Mouse (Mus musculus): ENCODE results near the gene Mycbp2. TPM values are rescaled to one million over a fixed set of nuclear protein-coding genes. Genes with fewer than 3 reads are reported as not detected.

Gene Mycbp2
- polyA plus RNA-seq, 1 experiment from 2014 or later, result 58.1 TPM

DNA sequence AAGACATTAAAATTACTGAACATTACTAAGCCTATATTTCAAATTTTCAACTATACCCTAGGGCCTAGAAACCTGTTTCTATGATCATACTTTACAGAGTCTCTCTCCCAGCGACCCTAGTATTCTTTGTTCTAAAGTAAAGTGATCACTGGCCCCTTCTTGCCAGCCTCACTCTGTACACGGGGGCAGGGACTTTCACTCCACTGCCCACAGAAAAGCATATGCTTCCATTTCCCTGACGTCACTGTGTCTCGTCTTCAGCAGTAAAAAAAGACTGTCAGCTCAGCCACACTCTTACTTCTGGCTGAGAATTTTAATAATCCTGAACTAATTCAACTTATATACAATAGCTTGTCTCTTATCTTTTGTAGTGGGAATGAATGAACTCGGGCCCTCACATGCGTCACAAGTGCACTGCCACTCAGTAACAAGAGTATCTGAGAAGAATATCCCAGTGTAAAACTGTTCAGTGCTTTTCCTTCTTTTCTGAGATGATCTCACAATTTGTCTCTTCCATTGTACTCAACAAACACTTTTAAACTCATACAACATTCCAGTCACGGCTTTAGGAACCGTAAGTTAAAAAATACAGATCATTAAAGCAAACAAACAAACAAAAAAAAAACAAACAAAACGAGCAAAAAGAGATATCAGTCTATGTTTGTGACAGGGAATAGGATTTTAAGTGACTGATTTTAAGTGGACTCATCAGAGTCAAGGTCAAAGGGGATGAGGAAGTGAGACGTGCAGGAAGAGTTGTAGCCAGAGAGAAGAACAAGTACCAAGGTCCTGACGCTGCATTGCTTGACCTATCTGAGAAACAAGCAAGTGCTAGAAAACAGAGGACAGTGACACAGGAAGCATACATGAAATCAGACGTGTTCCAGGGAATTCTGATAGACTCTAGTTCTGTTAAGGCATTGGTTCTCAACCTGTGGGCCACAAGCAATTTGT, 112.7 kb downstream of the Mycbp2 start:
- H3K36me3 ChIP-seq (ENCODE audit: control insufficient read depth, insufficient read depth, low read length), result peaks cover 8% of the 10 kb centered on the region
- H3K4me1 ChIP-seq (ENCODE audit: control insufficient read depth, insufficient read depth, low read length), result 0 out of 2 replicates have a peak, but pooled peaks cover 2% of the 10 kb centered on the region
- no peak overlapping the region for H3K4me3 ChIP-seq (ENCODE audit: low read depth, low read length)
- WGBS, result 40% methylated on average over 12 of the region's 12 CpGs
- ATAC-seq, result no peak
- H3K27ac ChIP-seq (ENCODE audit: low read length), result no peak overlapping the region
- no peaks in the 10 kb centered on the region for H3K9me3 ChIP-seq (replicated peaks; ENCODE audit: control insufficient read depth, low read length, poor library complexity, severe bottlenecking)
- no peak overlapping the region for H3K4me2 ChIP-seq (ENCODE audit: low read length)
- no peak overlapping the region for H3K9ac ChIP-seq (ENCODE audit: low read depth, low read length)
- H3K27me3 ChIP-seq (ENCODE audit: control insufficient read depth, insufficient read depth, low read depth, low read length), result no peaks in the 10 kb centered on the region

DNA sequence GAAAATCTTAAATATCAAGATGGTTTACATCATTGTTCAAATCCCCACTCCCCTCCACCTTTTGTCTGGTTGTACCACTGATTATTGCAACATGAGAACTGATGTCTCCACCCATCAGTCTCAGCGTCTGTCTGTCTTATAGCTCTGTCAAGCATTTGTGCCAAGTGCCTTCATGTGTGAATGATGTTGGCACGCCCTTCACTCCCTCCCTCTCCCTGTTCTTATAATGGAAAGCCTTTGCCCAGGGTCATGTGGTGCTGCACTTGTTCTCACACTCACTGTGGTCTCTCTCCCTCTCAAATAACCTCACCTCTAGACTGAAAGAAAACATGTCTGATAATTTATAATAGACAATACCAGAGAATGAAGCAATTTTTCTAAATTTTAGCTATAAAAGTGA, 124.3 kb downstream of the Mycbp2 start:
- H3K4me2 ChIP-seq (ENCODE audit: low read length), result no peak overlapping the region
- H3K9ac ChIP-seq (ENCODE audit: low read depth, low read length), result no peak overlapping the region
- no peaks in the 10 kb centered on the region for H3K27me3 ChIP-seq (ENCODE audit: control insufficient read depth, insufficient read depth, low read depth, low read length)
- ATAC-seq, result no peak
- H3K36me3 ChIP-seq (ENCODE audit: control insufficient read depth, insufficient read depth, low read length), result peaks cover 22% of the 10 kb centered on the region
- H3K4me1 ChIP-seq (ENCODE audit: control insufficient read depth, insufficient read depth, low read length), result no peaks in the 10 kb centered on the region
- 48% methylated on average over 2 of the region's 2 CpGs for WGBS
- H3K4me3 ChIP-seq (ENCODE audit: low read depth, low read length), result no peak overlapping the region
- H3K27ac ChIP-seq (ENCODE audit: low read length), result no peak overlapping the region
- no peaks in the 10 kb centered on the region for H3K9me3 ChIP-seq (replicated peaks; ENCODE audit: control insufficient read depth, low read length, poor library complexity, severe bottlenecking)

DNA sequence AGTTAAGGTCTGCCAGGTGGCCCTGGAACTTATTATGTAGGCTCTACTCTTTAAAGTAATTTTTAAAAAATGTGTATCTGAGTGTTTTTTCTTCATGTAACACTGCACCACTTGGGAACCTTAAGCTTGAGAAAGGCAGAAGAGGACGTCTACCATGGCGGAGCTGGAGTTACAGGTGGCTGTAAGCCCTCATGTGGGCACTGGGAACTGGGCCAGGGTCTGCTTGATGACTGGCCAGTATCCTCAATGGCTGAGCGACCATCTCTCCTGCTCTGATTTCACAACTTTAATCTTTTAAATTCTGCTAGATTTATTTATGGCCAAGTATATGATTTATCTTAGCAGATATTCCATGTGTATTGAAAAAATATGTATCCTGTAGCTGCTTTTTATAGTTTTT, 124.9 kb downstream of the Mycbp2 start:
- no peak for ATAC-seq
- Histone ChIP-seq H3K27ac (ENCODE audit: low read length) (no peak overlapping the region), H3K27me3 (ENCODE audit: control insufficient read depth, insufficient read depth, low read depth, low read length) (no peaks in the 10 kb centered on the region), H3K4me3 (ENCODE audit: low read depth, low read length) (no peak overlapping the region), H3K4me2 (ENCODE audit: low read length) (no peak overlapping the region), H3K4me1 (ENCODE audit: control insufficient read depth, insufficient read depth, low read length) (no peaks in the 10 kb centered on the region), H3K36me3 (ENCODE audit: control insufficient read depth, insufficient read depth, low read length) (peaks cover 24% of the 10 kb centered on the region), H3K9me3 (replicated peaks; ENCODE audit: control insufficient read depth, low read length, poor library complexity, severe bottlenecking) (no peaks in the 10 kb centered on the region), H3K9ac (ENCODE audit: low read depth, low read length) (no peak overlapping the region)
- 83% methylated on average over 3 of the region's 3 CpGs for WGBS

DNA sequence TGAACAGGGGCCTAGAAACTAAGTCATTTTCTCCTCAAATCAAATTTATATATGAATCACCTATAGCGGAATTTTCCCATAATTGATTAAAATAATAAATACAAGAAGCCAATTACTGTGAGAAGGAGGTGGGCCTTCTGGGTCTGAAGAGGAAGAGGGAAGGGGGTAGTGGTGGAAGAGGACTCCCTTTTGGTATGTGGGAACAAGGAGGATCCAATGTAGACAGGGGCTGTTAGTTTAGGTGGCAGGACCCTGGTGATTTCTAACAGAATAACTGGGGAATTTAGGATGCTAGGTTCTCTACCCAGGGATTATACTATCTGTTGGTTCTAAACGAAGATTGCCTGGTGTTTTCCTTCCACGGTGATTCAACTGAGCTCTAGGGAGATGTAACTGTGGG, 130.3 kb downstream of the Mycbp2 start:
- Histone ChIP-seq H3K4me3 (ENCODE audit: low read depth, low read length) (no peak overlapping the region), H3K27ac (ENCODE audit: low read length) (no peak overlapping the region), H3K9ac (ENCODE audit: low read depth, low read length) (no peak overlapping the region), H3K27me3 (ENCODE audit: control insufficient read depth, insufficient read depth, low read depth, low read length) (no peaks in the 10 kb centered on the region), H3K36me3 (ENCODE audit: control insufficient read depth, insufficient read depth, low read length) (peaks cover 25% of the 10 kb centered on the region), H3K4me1 (ENCODE audit: control insufficient read depth, insufficient read depth, low read length) (no peaks in the 10 kb centered on the region), H3K9me3 (replicated peaks; ENCODE audit: control insufficient read depth, low read length, poor library complexity, severe bottlenecking) (no peaks in the 10 kb centered on the region), H3K4me2 (ENCODE audit: low read length) (no peak overlapping the region)
- no peak for ATAC-seq
- 85% methylated on average over 3 of the region's 3 CpGs for WGBS

DNA sequence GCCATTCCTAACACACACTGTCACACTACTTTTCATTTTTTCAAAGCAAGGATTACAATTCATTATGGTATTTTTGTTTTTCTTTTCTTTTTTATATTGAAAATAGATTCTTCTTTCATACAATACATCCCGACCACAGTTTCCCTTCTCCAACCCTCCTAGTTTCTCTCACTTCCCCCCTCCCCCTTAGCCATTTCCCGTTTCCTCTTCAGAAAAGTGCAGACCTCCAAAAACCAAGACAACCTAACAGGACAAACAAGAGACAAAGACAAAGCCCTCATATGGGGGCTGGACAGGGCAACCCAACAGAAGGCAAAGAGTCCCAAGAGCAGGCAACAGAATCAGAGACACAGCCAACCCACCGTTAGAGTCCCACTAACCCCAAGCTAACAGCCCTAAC, 160.0 kb downstream of the Mycbp2 start:
- WGBS, result 87% methylated on average over 3 of the region's 3 CpGs
- H3K4me3 ChIP-seq (ENCODE audit: low read depth, low read length), result no peak overlapping the region
- no peak overlapping the region for H3K9ac ChIP-seq (ENCODE audit: low read depth, low read length)
- H3K27me3 ChIP-seq (ENCODE audit: control insufficient read depth, insufficient read depth, low read depth, low read length), result no peaks in the 10 kb centered on the region
- H3K36me3 ChIP-seq (ENCODE audit: control insufficient read depth, insufficient read depth, low read length), result peaks cover 21% of the 10 kb centered on the region
- no peaks in the 10 kb centered on the region for H3K4me1 ChIP-seq (ENCODE audit: control insufficient read depth, insufficient read depth, low read length)
- no peak overlapping the region for H3K27ac ChIP-seq (ENCODE audit: low read length)
- ATAC-seq, result no peak
- no peak overlapping the region for H3K4me2 ChIP-seq (ENCODE audit: low read length)
- no peaks in the 10 kb centered on the region for H3K9me3 ChIP-seq (replicated peaks; ENCODE audit: control insufficient read depth, low read length, poor library complexity, severe bottlenecking)

DNA sequence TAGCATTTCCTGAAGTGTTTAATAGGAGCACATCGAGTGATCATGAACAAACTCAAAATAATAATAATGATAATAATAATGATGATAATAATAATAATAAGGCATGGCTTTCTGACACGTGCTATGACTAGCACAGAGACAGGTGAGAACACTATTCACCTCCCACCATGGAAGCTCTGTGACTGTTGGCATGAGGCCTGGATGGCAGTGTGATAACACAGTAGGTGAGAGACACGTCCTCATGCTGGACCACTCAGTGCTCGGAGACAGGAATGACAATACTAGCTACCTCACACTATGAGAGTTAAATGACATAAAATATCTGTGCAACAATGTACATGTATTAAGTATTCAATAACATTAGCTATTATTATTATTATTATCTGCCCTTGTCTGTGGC, 160.5 kb downstream of the Mycbp2 start:
- no peaks in the 10 kb centered on the region for H3K9me3 ChIP-seq (replicated peaks; ENCODE audit: control insufficient read depth, low read length, poor library complexity, severe bottlenecking)
- no peak overlapping the region for H3K27ac ChIP-seq (ENCODE audit: low read length)
- no peaks in the 10 kb centered on the region for H3K4me1 ChIP-seq (ENCODE audit: control insufficient read depth, insufficient read depth, low read length)
- no peak overlapping the region for H3K4me3 ChIP-seq (ENCODE audit: low read depth, low read length)
- no peak overlapping the region for H3K4me2 ChIP-seq (ENCODE audit: low read length)
- no peak for ATAC-seq
- 88% methylated on average over 4 of the region's 4 CpGs for WGBS
- peaks cover 21% of the 10 kb centered on the region for H3K36me3 ChIP-seq (ENCODE audit: control insufficient read depth, insufficient read depth, low read length)
- H3K27me3 ChIP-seq (ENCODE audit: control insufficient read depth, insufficient read depth, low read depth, low read length), result no peaks in the 10 kb centered on the region
- no peak overlapping the region for H3K9ac ChIP-seq (ENCODE audit: low read depth, low read length)

DNA sequence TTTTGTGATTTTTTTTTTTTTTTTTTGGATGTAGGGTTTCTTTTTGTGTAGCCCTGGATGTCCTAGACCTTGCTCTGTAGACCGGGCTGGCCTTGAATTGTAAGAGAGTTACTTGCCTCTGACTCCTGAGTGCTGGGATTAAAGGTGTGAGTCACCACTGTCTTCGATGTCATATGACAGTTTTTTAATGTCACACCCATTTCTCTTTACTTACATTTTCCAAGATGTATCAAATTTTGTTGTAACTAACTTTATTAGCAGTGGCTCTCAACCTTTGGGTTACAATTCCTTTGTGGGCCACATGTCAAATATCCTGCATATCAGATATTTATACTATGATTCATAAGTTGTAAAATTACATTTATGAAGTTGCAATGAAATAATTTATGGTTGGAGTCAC, 166.5 kb downstream of the Mycbp2 start:
- Histone ChIP-seq H3K9ac (ENCODE audit: low read depth, low read length) (no peak overlapping the region), H3K4me1 (ENCODE audit: control insufficient read depth, insufficient read depth, low read length) (no peaks in the 10 kb centered on the region), H3K9me3 (replicated peaks; ENCODE audit: control insufficient read depth, low read length, poor library complexity, severe bottlenecking) (no peaks in the 10 kb centered on the region), H3K4me3 (ENCODE audit: low read depth, low read length) (no peak overlapping the region), H3K4me2 (ENCODE audit: low read length) (no peak overlapping the region), H3K27me3 (ENCODE audit: control insufficient read depth, insufficient read depth, low read depth, low read length) (no peaks in the 10 kb centered on the region), H3K36me3 (ENCODE audit: control insufficient read depth, insufficient read depth, low read length) (peaks cover 14% of the 10 kb centered on the region), H3K27ac (ENCODE audit: low read length) (no peak overlapping the region)
- WGBS, result 98% methylated on average over 2 of the region's 2 CpGs
- no peak for ATAC-seq

DNA sequence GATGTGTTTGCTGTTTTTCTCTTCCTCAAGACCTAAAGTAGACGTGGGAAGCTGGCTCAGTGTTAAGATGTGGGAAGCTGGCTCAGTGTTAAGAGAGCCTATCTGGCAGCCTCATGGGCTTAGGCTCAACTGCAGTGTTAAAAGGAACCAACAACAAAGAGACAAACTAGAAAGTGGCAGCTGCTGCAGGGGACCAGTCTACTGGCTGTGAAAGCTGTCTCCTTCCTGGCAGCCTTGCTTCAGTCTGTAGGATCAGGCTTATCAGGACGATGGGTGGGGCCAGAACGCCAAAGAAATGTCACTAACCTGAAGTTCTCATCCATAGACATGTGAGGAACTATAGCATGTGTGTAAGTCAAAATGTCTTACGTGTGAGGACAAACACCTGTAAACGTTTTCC, 183.7 kb downstream of the Mycbp2 start:
- WGBS, result 72% methylated on average over 5 of the region's 5 CpGs
- H3K4me3 ChIP-seq (ENCODE audit: low read depth, low read length), result no peak overlapping the region
- H3K9me3 ChIP-seq (replicated peaks; ENCODE audit: control insufficient read depth, low read length, poor library complexity, severe bottlenecking), result no peaks in the 10 kb centered on the region
- no peak overlapping the region for H3K4me2 ChIP-seq (ENCODE audit: low read length)
- H3K27ac ChIP-seq (ENCODE audit: low read length), result no peak overlapping the region
- no peaks in the 10 kb centered on the region for H3K27me3 ChIP-seq (ENCODE audit: control insufficient read depth, insufficient read depth, low read depth, low read length)
- no peak overlapping the region for H3K9ac ChIP-seq (ENCODE audit: low read depth, low read length)
- ATAC-seq, result peak; percentile 54; the same call in 1 of the 2 replicates
- H3K4me1 ChIP-seq (ENCODE audit: control insufficient read depth, insufficient read depth, low read length), result no peaks in the 10 kb centered on the region
- peaks cover 4% of the 10 kb centered on the region; the same call in 1 of the 2 replicates for H3K36me3 ChIP-seq (ENCODE audit: control insufficient read depth, insufficient read depth, low read length)

DNA sequence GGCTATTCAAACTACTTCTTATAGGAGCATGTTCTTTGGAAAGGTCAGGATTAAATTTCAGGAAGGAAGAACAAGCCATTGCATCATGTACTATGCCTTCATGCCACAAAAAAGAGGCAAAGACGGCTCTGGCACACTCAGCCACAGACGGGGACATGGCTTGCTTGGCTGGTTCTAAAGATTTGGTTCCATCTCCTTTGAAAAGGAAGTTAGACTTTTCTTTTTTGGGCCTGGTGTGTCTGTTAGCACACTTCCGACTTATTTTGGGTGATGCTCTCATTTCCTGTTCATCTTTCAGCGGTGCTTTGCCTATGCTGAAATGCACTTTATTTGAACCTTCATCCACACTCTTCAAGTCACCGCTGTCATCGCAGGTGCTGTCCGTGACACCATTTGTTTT, 190.9 kb downstream of the Mycbp2 start:
- H3K4me1 ChIP-seq (ENCODE audit: control insufficient read depth, insufficient read depth, low read length), result no peaks in the 10 kb centered on the region
- H3K9ac ChIP-seq (ENCODE audit: low read depth, low read length), result no peak overlapping the region
- H3K36me3 ChIP-seq (ENCODE audit: control insufficient read depth, insufficient read depth, low read length), result peaks cover 25% of the 10 kb centered on the region
- H3K4me2 ChIP-seq (ENCODE audit: low read length), result no peak overlapping the region
- ATAC-seq, result no peak
- H3K27ac ChIP-seq (ENCODE audit: low read length), result no peak overlapping the region
- H3K4me3 ChIP-seq (ENCODE audit: low read depth, low read length), result no peak overlapping the region
- 93% methylated on average over 7 of the region's 7 CpGs for WGBS
- H3K27me3 ChIP-seq (ENCODE audit: control insufficient read depth, insufficient read depth, low read depth, low read length), result no peaks in the 10 kb centered on the region
- H3K9me3 ChIP-seq (replicated peaks; ENCODE audit: control insufficient read depth, low read length, poor library complexity, severe bottlenecking), result no peaks in the 10 kb centered on the region

Measured in midbrain, embryonic 16.5 days (tissue).